Mouse (Mus musculus): ENCODE measurements at regions not wholly inside any gene's neighbourhood (a gene's known extent, or its start where the extent isn't known, plus 50 kb on each side); places are given as distances from the start of the nearest gene placed in this dataset.

DNA sequence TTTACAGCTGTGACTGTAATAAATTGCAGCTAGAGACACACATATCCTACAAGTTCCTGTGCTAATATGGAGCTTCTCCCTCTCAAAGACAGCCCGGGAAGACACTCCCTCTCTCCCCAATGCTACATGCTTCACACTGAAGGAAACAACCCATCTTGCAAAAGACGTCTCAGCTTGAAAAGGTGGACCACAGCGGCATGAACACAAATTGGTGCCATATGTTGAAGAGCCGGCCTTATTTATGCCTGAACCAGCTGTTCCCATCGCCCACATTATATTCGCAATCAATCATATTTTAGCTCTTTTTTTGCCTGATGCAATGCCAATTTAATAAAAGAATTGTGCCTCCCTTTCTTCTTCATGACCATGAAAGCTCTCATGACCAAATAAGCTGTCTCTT, 135.8 kb upstream of the Mast4 start:
- no peak for DNase-seq (ENCODE audit: low read depth)

DNA sequence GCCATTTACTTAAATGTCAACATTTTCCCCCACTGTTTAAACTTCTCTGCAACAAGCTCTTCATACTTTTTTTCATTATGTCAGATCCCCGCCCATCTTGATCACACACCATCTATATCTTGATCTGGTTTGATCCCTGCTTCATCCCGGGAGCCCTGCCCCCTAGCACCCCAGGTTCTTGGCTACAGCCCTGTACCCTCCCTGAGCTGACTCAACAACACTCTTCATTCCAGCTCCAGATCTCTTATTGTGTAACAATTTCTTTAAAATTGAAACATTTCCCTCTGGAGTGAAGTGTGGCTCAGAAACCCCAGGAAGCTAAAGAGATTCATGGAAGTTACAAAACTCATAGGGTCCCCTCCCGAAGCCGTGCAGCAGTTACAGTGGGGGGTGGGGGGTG, 126.2 kb upstream of the Mast4 start:
- DNase-seq (ENCODE audit: low read depth): no peak

DNA sequence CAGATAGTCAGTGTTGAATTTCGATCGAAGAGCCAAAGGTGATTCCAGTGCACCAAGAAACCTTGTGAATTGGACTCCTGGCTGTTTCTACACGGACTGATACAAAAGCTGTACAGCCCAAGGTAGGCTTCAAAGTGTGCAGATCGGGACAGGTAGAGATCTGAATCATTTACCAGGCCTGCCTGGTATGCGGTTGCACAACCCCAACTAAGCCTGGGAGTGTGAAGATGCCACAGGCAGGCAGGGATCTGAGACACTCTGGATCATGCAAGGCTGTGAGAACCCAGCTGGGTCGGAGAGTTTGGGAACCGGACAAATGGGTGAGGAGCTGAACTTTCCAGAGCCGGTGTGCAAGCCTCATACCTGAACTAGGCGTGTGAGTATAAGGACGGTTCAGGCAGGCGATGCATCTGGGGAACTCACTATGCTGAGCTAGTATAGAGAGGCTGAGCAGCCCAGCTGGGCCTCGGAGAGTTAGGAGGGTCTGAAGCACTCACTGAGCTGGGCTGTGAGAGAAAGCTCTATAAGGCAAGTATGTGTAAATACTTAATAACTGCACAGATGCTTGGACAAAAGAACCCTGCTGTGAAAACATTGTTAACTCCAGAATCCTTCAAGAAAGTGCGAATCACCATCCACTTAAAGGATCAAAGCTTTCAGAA, 125.3 kb upstream of the Mast4 start:
- no peak for DNase-seq (ENCODE audit: low read depth)

DNA sequence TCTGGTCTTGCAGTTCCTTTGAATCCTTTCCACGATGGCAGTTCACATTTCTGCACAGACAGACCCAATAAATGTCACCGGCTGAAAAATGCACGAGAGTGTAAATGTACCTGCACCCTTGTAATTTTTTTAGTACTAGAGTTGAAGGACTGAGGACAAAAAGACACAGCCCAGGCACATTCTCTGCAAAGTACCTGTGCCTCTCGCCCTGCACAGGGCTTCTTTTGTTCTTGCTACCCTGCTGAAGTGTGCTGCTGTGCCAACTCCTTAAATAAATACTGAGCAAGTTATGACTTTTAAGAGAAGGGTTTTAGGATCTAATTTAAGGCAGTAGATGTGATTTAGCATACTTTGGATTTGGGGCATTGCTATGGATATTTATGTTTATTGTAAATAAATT, 118.5 kb upstream of the Mast4 start:
- no peak for DNase-seq (ENCODE audit: low read depth)

DNA sequence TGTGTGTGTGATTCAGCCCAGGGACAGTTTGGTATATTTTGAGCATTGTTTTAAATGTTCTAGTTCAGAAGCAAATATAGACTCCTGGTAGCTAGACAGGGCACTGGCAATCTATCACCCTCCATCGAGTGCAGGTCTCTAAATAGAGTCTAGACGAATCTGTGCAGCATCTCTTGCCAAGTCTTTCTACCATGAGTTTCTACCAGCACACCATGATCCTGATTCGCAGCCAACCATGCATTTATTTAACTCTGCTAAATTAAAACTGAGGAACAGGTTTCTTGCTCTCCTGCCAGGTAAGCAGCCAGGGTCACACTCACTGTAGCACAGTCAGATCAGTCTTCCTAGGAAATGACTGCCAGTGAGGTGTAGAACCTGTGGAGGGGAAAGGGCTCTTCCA, 96.3 kb upstream of the Mast4 start:
- DNase-seq (ENCODE audit: low read depth): no peak

DNA sequence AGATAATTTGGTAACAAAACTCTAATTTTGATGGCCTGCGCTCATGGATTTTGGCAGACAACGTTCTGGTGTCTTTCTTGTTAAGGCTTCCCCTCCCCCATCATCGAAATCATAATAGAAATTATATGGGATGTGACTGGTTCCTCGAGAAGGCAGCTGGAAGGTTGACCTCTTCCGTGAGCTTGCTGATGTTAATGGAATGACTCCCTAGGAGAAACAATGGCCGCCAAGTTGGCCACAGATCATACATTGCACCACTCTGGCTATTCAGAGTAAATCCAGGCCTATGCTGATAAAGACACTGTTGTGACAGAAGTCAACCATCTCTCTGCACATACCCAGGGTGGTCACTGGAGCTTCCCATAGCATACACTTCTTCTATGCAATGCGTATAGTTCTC, 89.7 kb upstream of the Mast4 start:
- DNase-seq (ENCODE audit: low read depth): no peak

DNA sequence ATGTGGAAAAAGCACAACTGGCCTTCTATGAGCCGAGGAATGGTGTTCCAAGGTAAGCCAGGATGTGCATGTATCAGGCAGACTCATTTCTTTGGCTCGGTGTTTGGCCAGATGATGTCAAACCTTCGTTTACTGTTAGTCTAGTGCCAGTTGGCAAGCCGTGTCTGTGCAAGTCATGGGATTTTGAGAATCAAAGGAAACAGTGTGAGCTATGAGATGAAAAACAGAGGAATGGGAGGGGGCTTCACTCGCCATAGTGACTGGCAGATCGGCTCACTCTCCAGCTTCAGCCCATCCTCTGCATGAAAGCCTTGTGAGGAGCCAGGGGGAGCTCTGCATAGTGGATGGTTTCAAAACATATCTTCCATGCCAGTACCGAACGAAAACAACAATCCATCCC, 89.1 kb upstream of the Mast4 start:
- DNase-seq (ENCODE audit: low read depth): no peak

DNA sequence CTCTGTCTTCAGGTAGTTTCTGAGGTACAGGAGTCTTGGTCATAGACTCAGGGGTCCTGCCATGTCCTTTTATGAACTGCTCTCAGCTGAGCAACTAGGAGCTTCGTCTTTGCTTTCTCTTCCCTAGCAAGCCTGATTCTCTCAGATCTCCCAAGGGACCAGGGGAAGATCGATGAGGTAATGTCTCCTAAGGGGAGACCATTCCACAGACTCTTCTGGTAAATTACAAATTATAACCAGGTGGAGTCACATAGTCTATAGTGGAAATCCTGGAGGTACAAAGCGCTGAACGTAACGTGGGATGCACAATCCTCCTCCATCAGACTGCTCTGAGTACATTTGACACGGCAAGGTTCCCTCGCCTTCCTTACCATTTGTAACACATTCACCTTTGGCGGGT, 88.7 kb upstream of the Mast4 start:
- no peak for DNase-seq (ENCODE audit: low read depth)

DNA sequence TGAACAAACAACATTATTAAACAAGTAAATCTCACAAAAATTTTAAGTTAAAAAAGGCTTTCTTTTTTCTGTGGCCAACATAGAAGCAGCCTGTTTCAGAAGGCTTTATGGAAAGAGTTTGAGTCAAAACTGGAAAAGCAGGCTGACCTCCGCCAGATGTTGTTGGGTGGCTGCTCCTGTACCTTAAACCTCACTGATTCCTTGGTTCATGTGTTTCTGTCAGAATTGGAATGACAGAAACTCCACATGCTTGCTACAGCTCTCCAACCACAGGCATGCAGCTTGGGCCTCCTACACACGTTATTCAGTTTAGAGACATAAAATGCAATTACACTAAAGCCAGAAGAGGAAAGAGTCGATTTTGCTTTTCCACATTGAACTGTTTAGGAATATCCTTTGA, 84.8 kb upstream of the Mast4 start:
- no peak for DNase-seq (ENCODE audit: low read depth)

DNA sequence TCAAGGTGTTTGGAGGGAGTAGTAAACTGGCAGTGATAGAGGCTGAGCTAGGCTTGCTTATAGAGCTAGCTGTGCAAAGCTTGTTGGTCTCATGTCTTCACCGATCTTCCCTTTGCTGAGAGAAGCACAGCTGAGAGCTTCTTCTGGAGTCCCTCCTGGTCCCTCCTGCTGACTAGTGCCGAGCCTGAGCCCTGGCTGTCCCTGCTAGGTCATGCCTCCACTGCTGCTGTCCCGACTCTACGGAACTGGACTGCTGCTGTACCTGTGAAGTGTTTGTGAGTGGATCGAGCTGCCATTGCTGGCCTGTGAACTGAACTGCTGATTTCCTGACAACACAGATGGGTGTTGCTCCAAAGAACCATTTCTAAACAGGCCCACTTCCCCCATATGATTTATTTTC, 83.0 kb upstream of the Mast4 start:
- DNase-seq (ENCODE audit: low read depth): no peak

DNA sequence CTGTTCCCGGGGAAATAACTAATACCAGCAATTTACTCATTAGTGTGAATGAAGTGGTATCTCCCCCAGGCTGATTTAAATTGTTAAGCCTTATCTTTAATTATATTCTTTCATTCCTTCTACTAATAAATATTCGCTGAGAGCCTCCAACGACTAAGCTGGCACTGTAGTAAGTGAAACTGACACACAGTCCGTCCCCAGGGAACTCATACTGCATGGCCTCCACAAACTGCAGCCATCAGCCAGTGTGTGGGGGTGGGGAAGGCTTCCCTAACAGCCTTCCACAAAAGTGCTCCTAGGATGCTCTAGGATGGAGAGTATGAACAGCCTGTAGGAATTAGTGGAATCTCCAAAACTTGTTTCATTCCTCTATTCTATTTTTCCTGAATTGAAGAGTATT, 81.0 kb upstream of the Mast4 start:
- no peak for DNase-seq (ENCODE audit: low read depth)

DNA sequence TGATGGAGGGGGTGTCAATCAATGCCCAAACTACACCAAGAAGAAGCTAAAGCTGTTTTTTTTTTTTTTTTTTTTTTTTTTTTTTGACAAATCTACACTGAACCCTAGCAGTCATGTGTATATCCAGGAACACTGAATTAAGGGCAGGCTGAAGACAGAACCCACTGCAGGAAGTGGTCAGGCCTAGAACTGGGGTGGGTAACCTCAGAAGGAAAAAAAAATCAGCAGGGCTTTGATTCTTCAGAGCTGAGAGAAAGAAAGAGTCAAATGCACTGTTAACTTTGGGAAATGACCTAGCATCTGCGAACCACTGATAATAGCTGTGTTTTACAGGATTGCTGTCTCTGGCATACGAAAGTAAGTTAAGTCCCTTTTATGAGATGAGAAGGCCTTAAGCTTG, 78.3 kb upstream of the Mast4 start:
- peak; percentile 80 for DNase-seq (ENCODE audit: low read depth)

DNA sequence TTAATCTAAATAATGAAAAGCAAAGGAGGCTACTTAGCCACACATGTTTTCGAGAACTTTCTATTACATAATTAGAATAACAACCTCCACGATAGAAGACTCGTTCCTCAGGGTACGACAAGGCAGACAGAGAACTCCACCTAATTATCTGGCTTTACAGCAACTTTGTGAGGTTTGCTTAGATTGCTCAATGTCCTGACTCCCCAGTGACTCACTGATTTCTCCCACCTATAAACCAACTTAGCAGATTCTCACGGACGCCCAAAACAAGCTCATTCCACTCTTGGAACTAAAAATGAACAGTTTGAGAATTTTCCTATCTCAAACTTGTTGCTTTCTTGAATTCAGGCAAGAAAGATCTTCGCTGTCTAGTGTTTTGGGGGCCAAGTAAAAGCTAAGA, 75.0 kb upstream of the Mast4 start:
- peak; percentile 25 for DNase-seq (ENCODE audit: low read depth)

DNA sequence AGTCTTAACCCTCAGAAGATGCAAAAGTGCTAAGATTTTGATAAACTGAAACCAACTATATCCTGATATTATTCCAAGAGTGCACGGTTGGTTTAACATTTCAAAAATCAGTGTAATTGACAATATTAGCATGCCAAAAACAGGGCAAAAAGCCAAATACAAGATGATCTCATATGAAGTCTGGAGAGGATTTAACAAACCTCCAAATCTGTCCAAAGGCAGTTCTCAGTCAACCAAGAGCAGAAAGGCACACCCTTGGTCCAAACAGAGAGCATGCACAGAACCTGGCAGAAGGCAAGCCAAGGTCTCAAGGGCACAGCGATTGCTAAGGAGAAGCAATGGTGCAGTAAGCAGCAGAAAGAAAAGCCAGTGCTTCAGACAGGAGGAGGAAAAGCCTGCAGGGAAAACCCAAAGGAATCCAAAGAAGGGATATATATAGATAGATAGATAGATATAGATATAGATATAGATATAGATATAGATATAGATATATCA, 62.3 kb upstream of the Mast4 start:
- DNase-seq (ENCODE audit: low read depth): no peak

DNA sequence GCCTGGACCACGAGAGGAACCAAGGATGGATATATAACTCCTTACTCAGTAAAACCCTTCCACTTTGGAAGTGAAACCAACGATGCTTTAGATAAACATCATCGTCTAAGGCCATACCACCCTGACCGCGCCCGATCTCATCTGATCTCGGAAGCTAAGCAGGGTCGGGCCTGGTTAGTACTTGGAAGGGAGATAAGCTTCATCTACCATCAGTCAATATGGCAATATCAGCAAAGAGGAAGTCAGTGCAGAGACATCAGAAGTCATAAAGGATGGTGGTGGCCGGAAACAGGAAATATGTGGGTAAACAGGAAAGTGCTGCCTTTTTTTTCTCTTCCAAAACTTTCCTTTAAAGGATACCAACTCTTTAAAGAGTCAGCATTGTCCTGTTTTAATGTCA, 61.8 kb upstream of the Mast4 start:
- DNase-seq (ENCODE audit: low read depth): peak; percentile 74

DNA sequence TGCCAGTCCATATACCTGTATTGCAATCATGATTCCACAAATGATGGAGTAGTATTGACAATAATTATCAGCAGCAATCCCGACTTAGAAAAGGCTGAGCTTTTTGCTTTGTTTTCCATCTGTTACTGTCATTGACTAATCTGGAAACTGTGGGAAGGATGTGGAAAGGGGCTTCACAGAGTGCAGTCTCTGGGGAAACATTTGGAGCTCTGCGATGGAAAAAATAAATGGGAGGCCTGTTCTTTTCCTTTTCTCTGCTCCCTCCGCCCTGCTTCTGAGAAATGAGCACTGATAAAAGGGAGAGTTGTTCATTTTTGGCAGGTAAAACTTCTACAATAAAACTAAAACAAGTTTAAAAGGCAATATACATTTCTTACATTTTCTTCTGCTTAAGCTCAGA, 58.3 kb upstream of the Mast4 start:
- no peak for DNase-seq (ENCODE audit: low read depth)

DNA sequence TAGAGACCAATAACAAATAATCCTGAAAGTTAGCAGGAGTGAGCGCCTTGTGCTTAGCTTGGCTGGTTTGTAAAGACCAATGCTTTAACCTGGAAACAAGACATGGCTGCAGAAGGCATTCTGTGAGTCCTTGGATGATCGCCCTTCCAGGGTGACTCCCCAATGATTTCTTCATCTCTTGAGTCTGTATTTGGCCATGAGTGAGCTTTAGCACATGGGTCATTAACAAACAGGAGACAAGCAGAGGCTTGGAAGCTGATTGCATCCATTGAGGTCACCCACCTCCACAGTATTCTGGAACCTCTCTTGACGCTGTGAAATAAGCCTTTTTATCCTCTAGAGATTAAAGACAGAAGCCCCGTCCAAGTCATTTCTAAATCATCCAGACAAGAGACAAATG, 57.1 kb upstream of the Mast4 start:
- DNase-seq (ENCODE audit: low read depth): no peak

DNA sequence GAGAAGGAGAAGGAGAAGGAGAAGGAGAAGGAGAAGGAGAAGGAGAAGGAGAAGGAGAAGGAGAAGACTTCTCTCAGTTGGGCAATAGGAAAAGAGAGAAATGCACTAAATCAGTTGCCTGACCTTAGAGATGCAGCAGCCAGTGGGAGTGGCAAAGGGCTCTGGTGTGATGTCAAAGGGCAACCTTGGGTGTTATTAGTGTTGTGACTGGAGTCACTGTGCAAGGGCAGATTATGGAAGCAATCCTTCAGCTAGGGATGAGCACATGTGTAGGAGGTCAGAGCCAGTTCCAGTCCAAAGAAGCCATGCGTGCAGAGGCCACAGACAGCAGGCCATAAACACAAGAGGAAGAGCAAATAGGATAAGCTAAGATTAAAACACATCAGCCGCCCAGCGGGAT, 56.7 kb upstream of the Mast4 start:
- DNase-seq (ENCODE audit: low read depth): no peak

DNA sequence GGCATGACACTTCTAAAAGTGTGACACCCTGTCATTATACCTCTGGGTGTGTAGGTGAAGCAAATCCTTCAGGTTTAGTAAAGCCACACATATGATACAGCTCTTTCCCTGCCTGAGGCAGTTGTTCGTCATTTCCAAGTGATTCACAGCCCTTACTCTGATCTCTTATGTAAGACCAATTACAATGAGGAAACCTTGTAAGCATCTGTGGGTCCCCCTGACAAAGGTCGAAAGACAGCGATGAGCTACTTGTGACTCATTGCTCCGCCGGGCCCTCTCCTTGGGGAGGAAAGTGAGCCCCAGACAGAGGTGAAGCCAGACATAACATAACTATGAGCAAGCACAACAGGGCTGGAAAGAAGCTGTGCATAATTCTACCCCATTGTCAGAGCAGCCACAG, 52.7 kb upstream of the Mast4 start:
- DNase-seq (ENCODE audit: low read depth): no peak

All from 416B (cell line).